19 mouse cellular contexts compared by ENCODE assay signal in genomic region chr10:102042513-102042912, GRCm38 (mm10).
DNase-seq lines count a peak whose midpoint lies in the region; ATAC-seq lines count a peak whose summit lies in the region.
"Had no signal": no experiment of that assay in that cellular context is flagged by ENCODE, and none has a peak within 500 bp of the region (broad histone marks: within the 10 kb centered on the region; RNA-seq: fewer than 3 reads in every experiment).

No protein-coding gene starts in this region.

- H3K4me3 ChIP-seq in forebrain, embryonic 11.5 days (ENCODE audit: low read depth, low read length): no peak overlapping the region
- H3K4me3 ChIP-seq in forebrain, embryonic 10.5 days: no peak overlapping the region
- H3K4me3 ChIP-seq in hindbrain, embryonic 14.5 days (replicated peaks; ENCODE audit: low read length): no peak overlapping the region
- H3K4me3 ChIP-seq: heart, embryonic 15.5 days; limb, embryonic 10.5 days had no signal

- H3K36me3 ChIP-seq in forebrain, embryonic 11.5 days (ENCODE audit: control insufficient read depth, insufficient read depth, low read length): no peaks in the 10 kb centered on the region
- no peaks in the 10 kb centered on the region for H3K36me3 ChIP-seq in forebrain, embryonic 10.5 days (replicated peaks)
- no peaks in the 10 kb centered on the region for H3K36me3 ChIP-seq in hindbrain, embryonic 14.5 days (replicated peaks; ENCODE audit: control insufficient read depth, insufficient read depth)
- H3K36me3 ChIP-seq: heart, embryonic 15.5 days; limb, embryonic 10.5 days had no signal

- H3K27me3 ChIP-seq in forebrain, embryonic 11.5 days (ENCODE audit: control insufficient read depth, insufficient read depth, low read length): no peaks in the 10 kb centered on the region
- no peaks in the 10 kb centered on the region for H3K27me3 ChIP-seq in forebrain, embryonic 10.5 days (ENCODE audit: poor library complexity, severe bottlenecking)
- H3K27me3 ChIP-seq in hindbrain, embryonic 14.5 days (ENCODE audit: control insufficient read depth, insufficient read depth, low read length): no peaks in the 10 kb centered on the region
- H3K27me3 ChIP-seq: heart, embryonic 15.5 days had no signal

- intact Hi-C loops in gastrocnemius, postnatal 14 days (cut with DNase I; ENCODE audit: low total_unique reads): no loop called here

- H3K9ac ChIP-seq in forebrain, embryonic 11.5 days (ENCODE audit: low read length): no peak overlapping the region
- no peak overlapping the region for H3K9ac ChIP-seq in hindbrain, embryonic 14.5 days
- H3K9ac ChIP-seq: heart, embryonic 15.5 days had no signal

- 0 out of 2 replicates have a peak, but pooled peaks have one; percentile 61 for ATAC-seq in forebrain, embryonic 11.5 days (replicated peaks; ENCODE audit: low FRiP score)
- peak; percentile 82; the same call in 1 of the 2 replicates for ATAC-seq in hindbrain, embryonic 14.5 days (ENCODE audit: low FRiP score)
- ATAC-seq in megakaryocyte progenitor cell, adult 5-6 weeks (replicated peaks; ENCODE audit: poor library complexity): no peak
- ATAC-seq: forebrain, embryonic 16.5 days; intestine, embryonic 16.5 days had no signal

- no peaks in the 10 kb centered on the region for H3K9me3 ChIP-seq in forebrain, embryonic 11.5 days (ENCODE audit: control insufficient read depth, low read length)
- H3K9me3 ChIP-seq in forebrain, embryonic 10.5 days: no peaks in the 10 kb centered on the region
- no peaks in the 10 kb centered on the region for H3K9me3 ChIP-seq in hindbrain, embryonic 14.5 days (ENCODE audit: control insufficient read depth, low read length)
- H3K9me3 ChIP-seq: heart, embryonic 15.5 days; limb, embryonic 10.5 days had no signal

- WGBS in forebrain, embryonic 11.5 days: 60% methylated on average over 2 of the region's 2 CpGs
- WGBS in forebrain, embryonic 10.5 days: 82% methylated on average over 2 of the region's 2 CpGs
- WGBS in hindbrain, embryonic 14.5 days: 44% methylated on average over 2 of the region's 2 CpGs

- H3K4me1 ChIP-seq in forebrain, embryonic 11.5 days (replicated peaks; ENCODE audit: control insufficient read depth, insufficient read depth, low read length): no peaks in the 10 kb centered on the region
- H3K4me1 ChIP-seq in forebrain, embryonic 10.5 days: no peaks in the 10 kb centered on the region
- H3K4me1 ChIP-seq in hindbrain, embryonic 14.5 days (replicated peaks; ENCODE audit: control insufficient read depth, insufficient read depth, low read length): no peaks in the 10 kb centered on the region
- H3K4me1 ChIP-seq: heart, embryonic 15.5 days; limb, embryonic 10.5 days had no signal

- H3K4me2 ChIP-seq in forebrain, embryonic 11.5 days (ENCODE audit: low read depth, low read length, severe bottlenecking): no peak overlapping the region
- H3K4me2 ChIP-seq in hindbrain, embryonic 14.5 days (replicated peaks): no peak overlapping the region
- H3K4me2 ChIP-seq: heart, embryonic 15.5 days; liver, embryonic 11.5 days had no signal

- H3K27ac ChIP-seq in forebrain, embryonic 11.5 days (ENCODE audit: low read depth, low read length): no peak overlapping the region
- H3K27ac ChIP-seq in forebrain, embryonic 10.5 days: no peak overlapping the region
- H3K27ac ChIP-seq in hindbrain, embryonic 14.5 days: no peak overlapping the region
- H3K27ac ChIP-seq: heart, embryonic 15.5 days; limb, embryonic 10.5 days had no signal

- no peak for DNase-seq in forebrain, embryonic 11.5 days (ENCODE audit: low spot score)
- no peak for DNase-seq in forebrain, embryonic 10.5 days (ENCODE audit: extremely low spot score, low spot score)
- peak; percentile 41 for DNase-seq in Muller cell, postnatal 12 days (ENCODE audit: inconsistent ontology term)
- DNase-seq in adrenal gland, postnatal 10 days: peak; percentile 13
- no peak for DNase-seq in hindbrain, embryonic 14.5 days (ENCODE audit: low spot score)
- no peak for DNase-seq in gastrocnemius, postnatal 14 days
- DNase-seq: cerebellum, postnatal 14 days; gastrocnemius, postnatal 36 days; heart, postnatal 4 days; lung, adult 18-20 months; lung, postnatal 36 days; right cerebral cortex, postnatal 4 days; thymus, postnatal 14 days had no signal

Comparison
In these comparisons a context has a peak if more than half of its experiments do, and no peak if none do; other contexts are left out.
1. DNase-seq: peak in Muller cell, postnatal 12 days (single experiment) and adrenal gland, postnatal 10 days (single experiment); none in forebrain, embryonic 11.5 days (single experiment), forebrain, embryonic 10.5 days (single experiment), hindbrain, embryonic 14.5 days (single experiment) and gastrocnemius, postnatal 14 days (single experiment).